Mouse (Mus musculus): ENCODE measurements around the gene Chrna1. TPM values are rescaled to one million over a fixed set of nuclear protein-coding genes. Genes with fewer than 3 reads are reported as not detected.

Chrna1 gene
- polyA plus RNA-seq, 1 experiment from 2014 or later, result 1.2 TPM

GRCm38 (mm10) chr2:73587109-73587506 lies 7.0 kb upstream of the Chrna1 start:
- Histone ChIP-seq H3K9me3 (no peaks in the 10 kb centered on the region), H3K27ac (no peak overlapping the region), H3K27me3 (replicated peaks) (0 out of 2 replicates have a peak, but pooled peaks cover 3% of the 10 kb centered on the region), H3K4me1 (peaks cover 8% of the 10 kb centered on the region), H3K9ac (no peak overlapping the region), H3K4me3 (no peak overlapping the region), H3K4me2 (replicated peaks) (no peak overlapping the region), H3K36me3 (no peaks in the 10 kb centered on the region)
- WGBS, result 62% methylated on average over 4 of the region's 4 CpGs
- ATAC-seq (ENCODE audit: low FRiP score, low read depth), result no peak

- Histone ChIP-seq H3K27me3 (replicated peaks) (0 out of 2 replicates have a peak, but pooled peaks cover 3% of the 10 kb centered on the region), H3K9ac (no peak overlapping the region), H3K9me3 (no peaks in the 10 kb centered on the region), H3K4me1 (peaks cover 8% of the 10 kb centered on the region), H3K4me2 (replicated peaks) (no peak overlapping the region), H3K27ac (no peak overlapping the region), H3K36me3 (no peaks in the 10 kb centered on the region), H3K4me3 (no peak overlapping the region)
- WGBS, result 47% methylated on average over 9 of the region's 10 CpGs
- ATAC-seq (ENCODE audit: low FRiP score, low read depth), result no peak
These were observed 6.4 kb upstream of the Chrna1 start for GRCm38 (mm10) chr2:73586392-73587108.

GRCm38 (mm10) chr2:73585347-73585831 lies 5.3 kb upstream of the Chrna1 start:
- WGBS, result 21% methylated on average over 12 of the region's 12 CpGs
- Histone ChIP-seq H3K9me3 (no peaks in the 10 kb centered on the region), H3K36me3 (no peaks in the 10 kb centered on the region), H3K4me1 (peaks cover 8% of the 10 kb centered on the region), H3K9ac (peak overlapping the region; percentile 29; the same call in 1 of the 2 replicates), H3K4me2 (replicated peaks) (peak overlapping the region; percentile 63), H3K4me3 (peak overlapping the region; percentile 35), H3K27ac (no peak overlapping the region), H3K27me3 (replicated peaks) (no peaks in the 10 kb centered on the region)
- ATAC-seq (ENCODE audit: low FRiP score, low read depth), result no peak

- no peaks in the 10 kb centered on the region for H3K36me3 ChIP-seq
- peaks cover 8% of the 10 kb centered on the region for H3K4me1 ChIP-seq
- H3K4me2 ChIP-seq (replicated peaks), result peak overlapping the region; percentile 63
- no peak overlapping the region for H3K27ac ChIP-seq
- no peaks in the 10 kb centered on the region for H3K9me3 ChIP-seq
- no peaks in the 10 kb centered on the region for H3K27me3 ChIP-seq (replicated peaks)
- peak overlapping the region; percentile 29; the same call in 1 of the 2 replicates for H3K9ac ChIP-seq
- ATAC-seq (ENCODE audit: low FRiP score, low read depth), result peak; percentile 71; the same call in 1 of the 2 replicates
- peak overlapping the region; percentile 35 for H3K4me3 ChIP-seq
- 4% methylated on average over 17 of the region's 18 CpGs for WGBS
These were observed 4.7 kb upstream of the Chrna1 start for GRCm38 (mm10) chr2:73584645-73585346.

GRCm38 (mm10) chr2:73580720-73581119 lies 582 bp upstream of the Chrna1 start:
- Histone ChIP-seq H3K4me3 (no peak overlapping the region), H3K4me2 (replicated peaks) (no peak overlapping the region), H3K9ac (no peak overlapping the region), H3K4me1 (peaks cover 7% of the 10 kb centered on the region; the same call in 1 of the 2 replicates), H3K9me3 (no peaks in the 10 kb centered on the region), H3K36me3 (no peaks in the 10 kb centered on the region), H3K27me3 (replicated peaks) (no peaks in the 10 kb centered on the region), H3K27ac (no peak overlapping the region)
- WGBS, result 91% methylated on average over 5 of the region's 5 CpGs
- ATAC-seq (ENCODE audit: low FRiP score, low read depth), result no peak

GRCm38 (mm10) chr2:73579168-73579567 lies 970 bp downstream of the Chrna1 start:
- no peaks in the 10 kb centered on the region for H3K4me1 ChIP-seq
- no peak overlapping the region for H3K27ac ChIP-seq
- no peak overlapping the region for H3K4me2 ChIP-seq (replicated peaks)
- H3K9ac ChIP-seq, result no peak overlapping the region
- 69% methylated on average over 5 of the region's 5 CpGs for WGBS
- H3K27me3 ChIP-seq (replicated peaks), result no peaks in the 10 kb centered on the region
- H3K4me3 ChIP-seq, result no peak overlapping the region
- no peaks in the 10 kb centered on the region for H3K36me3 ChIP-seq
- no peak for ATAC-seq (ENCODE audit: low FRiP score, low read depth)
- H3K9me3 ChIP-seq, result no peaks in the 10 kb centered on the region

- Histone ChIP-seq H3K9me3 (no peaks in the 10 kb centered on the region), H3K36me3 (no peaks in the 10 kb centered on the region), H3K4me2 (replicated peaks) (no peak overlapping the region), H3K4me1 (peaks cover 7% of the 10 kb centered on the region; the same call in 1 of the 2 replicates), H3K9ac (no peak overlapping the region), H3K27me3 (replicated peaks) (no peaks in the 10 kb centered on the region), H3K4me3 (no peak overlapping the region), H3K27ac (no peak overlapping the region)
- WGBS, result 82% methylated on average over 6 of the region's 6 CpGs
- ATAC-seq (ENCODE audit: low FRiP score, low read depth), result no peak
These were observed 5.7 kb downstream of the Chrna1 start for GRCm38 (mm10) chr2:73574418-73574817.

- no peak for ATAC-seq (ENCODE audit: low FRiP score, low read depth)
- Histone ChIP-seq H3K4me3 (no peak overlapping the region), H3K27me3 (replicated peaks) (no peaks in the 10 kb centered on the region), H3K9ac (no peak overlapping the region), H3K9me3 (no peaks in the 10 kb centered on the region), H3K4me1 (peaks cover 7% of the 10 kb centered on the region; the same call in 1 of the 2 replicates), H3K27ac (no peak overlapping the region), H3K36me3 (no peaks in the 10 kb centered on the region), H3K4me2 (replicated peaks) (no peak overlapping the region)
- 87% methylated on average over 4 of the region's 4 CpGs for WGBS
These were observed 6.6 kb downstream of the Chrna1 start for GRCm38 (mm10) chr2:73573556-73573955.

GRCm38 (mm10) chr2:73572539-73573372 lies 7.4 kb downstream of the Chrna1 start:
- ATAC-seq (ENCODE audit: low FRiP score, low read depth), result peak; percentile 90
- H3K36me3 ChIP-seq, result no peaks in the 10 kb centered on the region
- H3K4me3 ChIP-seq, result peak overlapping the region; percentile 24
- no peaks in the 10 kb centered on the region for H3K9me3 ChIP-seq
- peak overlapping the region; percentile 59 for H3K4me2 ChIP-seq (replicated peaks)
- peaks cover 7% of the 10 kb centered on the region; the same call in 1 of the 2 replicates for H3K4me1 ChIP-seq
- 27% methylated on average over 23 of the region's 23 CpGs for WGBS
- H3K9ac ChIP-seq, result 0 out of 2 replicates have a peak overlapping the region, but pooled peaks have one; percentile 21
- H3K27ac ChIP-seq, result no peak overlapping the region
- no peaks in the 10 kb centered on the region for H3K27me3 ChIP-seq (replicated peaks)

- Histone ChIP-seq H3K4me3 (no peak overlapping the region), H3K9me3 (no peaks in the 10 kb centered on the region), H3K4me2 (replicated peaks) (no peak overlapping the region), H3K27ac (no peak overlapping the region), H3K4me1 (peaks cover 7% of the 10 kb centered on the region; the same call in 1 of the 2 replicates), H3K9ac (no peak overlapping the region), H3K27me3 (replicated peaks) (no peaks in the 10 kb centered on the region), H3K36me3 (no peaks in the 10 kb centered on the region)
- ATAC-seq (ENCODE audit: low FRiP score, low read depth), result no peak
- WGBS, result 74% methylated on average over 6 of the region's 6 CpGs
These were observed 8.2 kb downstream of the Chrna1 start for GRCm38 (mm10) chr2:73571901-73572300.

- Histone ChIP-seq H3K4me3 (no peak overlapping the region), H3K9ac (no peak overlapping the region), H3K9me3 (no peaks in the 10 kb centered on the region), H3K36me3 (no peaks in the 10 kb centered on the region), H3K4me2 (replicated peaks) (no peak overlapping the region), H3K27me3 (replicated peaks) (no peaks in the 10 kb centered on the region), H3K4me1 (peaks cover 7% of the 10 kb centered on the region; the same call in 1 of the 2 replicates), H3K27ac (no peak overlapping the region)
- 93% methylated on average over 9 of the region's 9 CpGs for WGBS
- no peak for ATAC-seq (ENCODE audit: low FRiP score, low read depth)
These were observed 8.8 kb downstream of the Chrna1 start for GRCm38 (mm10) chr2:73571304-73571703.

All from neural tube, embryonic 12.5 days (tissue).